Mouse (Mus musculus) neural tube, embryonic 10.5 days (tissue): ENCODE results near the gene Rbpj.

Source experiments
- DNase-seq: peaks from one replicate; pipeline ENCODE4 v3.0.0-alpha.2; 2017; ENCODE audit warnings: low spot score; ENCODE audit errors: extremely low spot score

Gene Rbpj

GRCm38 (mm10) chr5:53469098-53469776 lies 3.3 kb downstream of the Rbpj start:
- no peak for DNase-seq

DNA sequence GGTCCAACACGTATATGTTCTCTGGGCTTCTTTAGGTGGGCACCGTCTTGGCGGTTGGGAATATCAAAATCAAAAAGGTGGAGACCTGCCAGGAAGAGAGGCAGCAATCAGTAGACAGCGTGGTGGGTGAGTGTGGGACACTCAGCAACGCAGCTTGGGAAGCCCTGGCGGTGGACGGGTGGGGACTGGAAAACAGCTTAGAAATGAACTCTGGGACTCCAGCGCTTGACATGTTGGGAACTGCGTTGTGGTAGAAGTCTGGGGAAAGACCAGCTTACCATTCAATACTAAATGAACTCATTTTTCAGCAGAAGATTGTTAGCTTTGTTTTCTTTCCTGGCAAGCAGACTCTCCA lies 3.8 kb downstream of the Rbpj start:
- DNase-seq = no peak

- DNase-seq = no peak
These were observed 4.5 kb downstream of the Rbpj start for GRCm38 (mm10) chr5:53470141-53471079.

GRCm38 (mm10) chr5:53472485-53472884 lies 6.5 kb downstream of the Rbpj start:
- DNase-seq = no peak

- no peak for DNase-seq
These were observed 13.2 kb downstream of the Rbpj start for GRCm38 (mm10) chr5:53479161-53479560.

GRCm38 (mm10) chr5:53479891-53480290 lies 13.9 kb downstream of the Rbpj start:
- DNase-seq = no peak

- no peak for DNase-seq
These were observed 15.1 kb downstream of the Rbpj start for GRCm38 (mm10) chr5:53481021-53481420.

DNA sequence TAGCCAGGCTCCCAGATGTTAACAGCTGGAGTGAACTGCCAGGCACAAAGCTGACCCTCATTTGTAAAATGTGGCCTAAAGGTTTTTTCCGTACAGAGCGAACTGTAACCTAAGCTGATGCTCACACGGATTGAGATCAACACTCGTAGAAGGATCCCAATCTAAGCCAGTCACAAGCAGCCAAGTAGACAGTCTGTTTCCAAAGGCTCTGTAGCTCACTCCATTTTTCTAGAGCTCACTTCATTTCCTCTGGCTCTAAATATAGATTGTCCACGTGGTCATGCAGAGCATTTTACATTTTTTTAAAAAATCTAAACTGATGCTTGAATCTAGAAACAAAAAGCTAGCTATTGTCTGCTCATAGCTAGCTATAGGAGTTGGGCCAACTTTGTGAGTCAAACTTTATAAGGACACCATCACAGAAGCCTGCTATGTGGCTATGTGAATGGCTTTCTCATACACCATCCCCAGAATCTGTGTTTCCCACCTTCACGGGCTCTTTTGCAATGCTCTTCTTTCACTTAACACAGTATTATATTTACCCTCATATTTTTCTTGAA lies 19.2 kb downstream of the Rbpj start:
- DNase-seq = no peak

GRCm38 (mm10) chr5:53485934-53486475 lies 20.1 kb downstream of the Rbpj start:
- DNase-seq = no peak

DNA sequence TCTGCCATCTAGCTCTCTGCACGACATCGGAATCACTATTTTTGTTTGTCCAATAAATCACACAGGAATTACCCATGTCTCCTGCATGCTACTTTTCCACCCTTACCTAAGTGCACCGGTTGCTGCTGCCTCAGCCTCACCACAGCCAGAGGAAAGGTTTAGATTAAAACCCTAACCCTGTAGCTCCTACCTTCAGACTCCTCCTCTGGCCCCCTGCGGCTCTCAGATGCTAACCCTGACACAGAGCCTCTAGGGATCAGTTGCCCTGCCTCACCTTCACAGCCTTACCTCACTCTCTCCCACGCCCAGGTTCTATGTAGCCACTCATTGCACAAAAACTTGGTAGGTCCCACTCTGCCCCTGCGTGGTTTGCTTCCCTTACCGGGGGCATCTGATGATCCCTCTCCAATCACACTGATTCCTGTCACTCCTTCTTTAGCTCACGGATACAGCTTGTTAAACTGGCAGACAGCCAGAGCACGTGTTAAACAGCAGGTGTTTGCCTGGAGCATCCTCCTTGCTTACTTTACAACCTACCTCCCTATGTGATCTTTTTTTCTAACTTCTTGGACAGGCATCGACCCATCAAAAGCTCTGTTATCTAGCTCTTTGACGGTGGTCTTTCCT lies 21.1 kb downstream of the Rbpj start:
- DNase-seq = no peak

DNA sequence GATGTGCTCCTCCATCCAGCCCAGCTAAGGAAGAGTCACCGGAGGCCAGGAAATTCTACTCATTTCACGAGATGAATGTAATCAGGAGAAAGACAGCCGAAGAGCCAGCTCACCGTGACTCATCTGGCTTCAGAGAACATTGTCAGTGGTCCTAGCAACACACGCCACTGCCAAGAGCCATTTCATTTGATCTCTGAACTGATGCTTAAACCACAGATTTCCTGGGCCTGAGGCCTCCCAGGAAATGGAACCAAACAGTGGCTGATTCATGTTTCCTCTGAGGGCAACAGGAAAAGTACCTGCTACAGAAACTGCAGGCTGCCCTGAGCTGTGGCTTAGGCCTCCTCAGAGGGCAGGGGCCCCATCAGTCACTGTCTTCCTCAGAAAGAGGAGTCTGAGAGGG lies 24.7 kb downstream of the Rbpj start:
- DNase-seq = no peak

- no peak for DNase-seq
These were observed 27.8 kb downstream of the Rbpj start for GRCm38 (mm10) chr5:53493756-53494155.

DNA sequence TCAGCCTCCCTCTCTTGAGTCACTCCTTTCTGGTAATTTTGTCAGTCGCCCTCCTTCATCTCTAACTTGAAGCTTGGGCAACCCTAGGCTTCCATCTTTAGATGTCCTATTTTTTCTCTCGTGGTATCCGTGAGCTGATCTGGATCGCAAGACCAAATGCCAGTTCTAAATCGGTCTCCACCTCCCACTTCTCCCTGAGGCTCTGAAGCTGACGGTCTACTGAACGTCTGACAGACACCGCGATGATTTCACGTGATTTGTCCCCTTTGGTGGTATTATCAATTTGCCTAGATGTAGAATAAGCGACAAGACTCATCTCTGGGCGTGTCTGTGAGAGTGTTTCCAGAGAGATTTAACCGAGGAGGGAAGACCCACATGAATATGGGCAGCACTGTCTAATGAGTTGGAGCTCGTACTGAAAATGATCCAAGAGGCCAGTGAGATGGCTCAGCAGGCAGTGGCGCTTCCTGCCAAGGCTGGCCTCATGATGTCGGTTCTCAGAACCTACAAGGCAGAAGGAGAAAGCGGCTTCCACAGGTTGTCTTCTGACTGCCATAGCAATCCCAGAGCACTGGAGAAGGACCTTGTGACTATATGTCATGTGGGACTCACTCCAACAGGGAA lies 28.7 kb downstream of the Rbpj start:
- no peak for DNase-seq

GRCm38 (mm10) chr5:53496846-53497549 lies 31.0 kb downstream of the Rbpj start:
- DNase-seq = no peak

DNA sequence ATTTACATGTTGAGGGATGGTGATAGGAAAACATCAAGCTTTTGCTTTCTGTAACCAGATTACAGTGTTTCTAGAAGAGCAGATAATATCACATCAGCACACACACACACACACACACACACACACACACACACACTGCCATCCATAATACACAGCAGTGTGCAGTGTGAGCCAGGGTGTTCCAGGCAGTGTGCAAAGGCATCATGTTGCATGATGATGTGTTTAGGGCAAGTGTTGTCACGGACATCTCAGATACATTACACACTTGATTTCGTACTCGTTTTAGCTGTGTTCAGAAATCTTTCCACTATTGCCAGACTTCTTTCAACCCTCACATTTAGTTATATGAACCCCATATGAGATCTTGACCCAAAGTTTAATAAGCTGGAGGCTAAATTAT lies 33.6 kb downstream of the Rbpj start:
- DNase-seq = no peak

- no peak for DNase-seq
These were observed 34.7 kb downstream of the Rbpj start for GRCm38 (mm10) chr5:53500509-53501145.

DNA sequence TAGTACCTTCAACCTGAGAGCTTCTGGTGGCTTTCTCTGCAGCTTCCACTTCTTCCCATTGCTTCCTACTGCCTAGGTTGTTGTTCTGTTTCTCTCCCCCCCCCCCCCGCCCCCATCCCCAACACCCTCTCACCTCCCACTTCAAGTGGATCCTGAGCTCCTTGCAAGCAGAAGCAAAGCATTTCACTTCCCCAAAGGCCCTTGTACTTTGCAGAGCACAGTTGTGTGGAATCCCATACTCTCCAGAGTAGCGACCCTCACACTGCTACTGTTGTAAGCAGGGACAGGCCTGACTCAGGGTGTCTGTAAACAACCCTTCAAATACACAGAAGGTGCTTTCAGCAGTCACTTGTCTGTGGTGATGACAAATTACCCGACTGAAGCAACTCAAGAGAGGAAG lies 37.3 kb downstream of the Rbpj start:
- DNase-seq = no peak

DNA sequence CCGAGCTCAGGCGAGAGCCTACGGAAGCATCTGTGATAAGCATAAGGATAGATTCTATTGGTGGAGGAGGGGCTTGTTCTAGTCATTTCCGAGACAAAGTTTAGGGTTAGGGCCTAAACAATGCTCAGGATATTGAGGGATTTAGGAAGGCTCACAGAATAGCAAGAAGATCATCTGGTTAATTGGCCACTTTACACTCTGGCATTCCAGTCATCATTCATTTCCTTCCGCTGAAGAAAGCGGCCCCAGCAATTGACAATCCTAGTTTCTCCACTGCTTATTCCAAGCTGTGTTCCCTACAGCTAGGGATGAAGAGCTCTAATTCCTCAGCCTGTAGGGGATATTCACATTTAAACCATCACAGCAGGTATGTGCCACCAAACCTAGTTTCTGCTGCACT lies 39.8 kb downstream of the Rbpj start:
- no peak for DNase-seq

GRCm38 (mm10) chr5:53507371-53507770 lies 41.4 kb downstream of the Rbpj start:
- DNase-seq = no peak

DNA sequence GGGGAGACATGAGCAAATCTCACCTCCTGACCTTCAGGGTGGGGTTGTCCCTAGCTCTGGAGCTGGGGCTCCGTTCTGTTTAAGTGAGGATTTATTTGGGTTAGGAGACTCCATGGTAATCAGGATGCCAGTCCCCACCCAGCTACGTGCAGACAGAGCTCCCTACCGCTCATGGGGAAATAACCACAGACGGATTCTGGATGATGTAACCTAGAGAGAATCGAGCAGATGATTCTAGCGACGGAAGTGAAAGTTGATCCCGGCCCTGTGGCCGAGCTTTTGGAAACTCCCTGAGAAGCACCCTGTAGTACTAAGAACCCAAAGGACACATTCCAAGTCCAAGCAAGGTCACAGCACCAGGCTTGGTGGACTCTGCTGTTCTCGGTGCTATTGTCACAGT lies 43.5 kb downstream of the Rbpj start:
- no peak for DNase-seq
